Mouse (Mus musculus): Measurements from ENCODE around the gene Ppig.
A peak's percentile ranks its signal among the peaks of the same experiment; 100 is the strongest.

Gene Ppig

GRCm38 (mm10) chr2:69764716-69765115, 42.4 kb downstream of the Ppig start:
- no peak for DNase-seq

DNA sequence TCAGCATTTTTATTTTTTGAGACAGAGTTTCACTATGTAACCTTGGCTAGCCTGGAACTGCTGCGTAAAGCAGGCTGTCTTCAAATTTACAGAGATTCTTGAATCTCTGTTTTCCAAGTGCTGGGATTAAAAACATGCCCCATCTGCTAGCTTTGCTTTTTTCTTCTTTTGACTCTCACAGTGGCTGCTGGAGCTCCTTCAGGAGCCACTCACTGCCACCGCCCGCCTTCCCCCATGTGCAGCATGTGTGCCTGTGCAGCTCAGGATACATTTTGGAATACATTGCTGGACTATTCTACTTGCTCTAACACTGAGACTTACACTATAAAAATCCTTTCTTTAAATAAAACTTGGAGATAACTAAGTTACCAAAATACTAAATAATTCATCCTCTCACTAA, 51.0 kb downstream of the Ppig start:
- DNase-seq = no peak

DNA sequence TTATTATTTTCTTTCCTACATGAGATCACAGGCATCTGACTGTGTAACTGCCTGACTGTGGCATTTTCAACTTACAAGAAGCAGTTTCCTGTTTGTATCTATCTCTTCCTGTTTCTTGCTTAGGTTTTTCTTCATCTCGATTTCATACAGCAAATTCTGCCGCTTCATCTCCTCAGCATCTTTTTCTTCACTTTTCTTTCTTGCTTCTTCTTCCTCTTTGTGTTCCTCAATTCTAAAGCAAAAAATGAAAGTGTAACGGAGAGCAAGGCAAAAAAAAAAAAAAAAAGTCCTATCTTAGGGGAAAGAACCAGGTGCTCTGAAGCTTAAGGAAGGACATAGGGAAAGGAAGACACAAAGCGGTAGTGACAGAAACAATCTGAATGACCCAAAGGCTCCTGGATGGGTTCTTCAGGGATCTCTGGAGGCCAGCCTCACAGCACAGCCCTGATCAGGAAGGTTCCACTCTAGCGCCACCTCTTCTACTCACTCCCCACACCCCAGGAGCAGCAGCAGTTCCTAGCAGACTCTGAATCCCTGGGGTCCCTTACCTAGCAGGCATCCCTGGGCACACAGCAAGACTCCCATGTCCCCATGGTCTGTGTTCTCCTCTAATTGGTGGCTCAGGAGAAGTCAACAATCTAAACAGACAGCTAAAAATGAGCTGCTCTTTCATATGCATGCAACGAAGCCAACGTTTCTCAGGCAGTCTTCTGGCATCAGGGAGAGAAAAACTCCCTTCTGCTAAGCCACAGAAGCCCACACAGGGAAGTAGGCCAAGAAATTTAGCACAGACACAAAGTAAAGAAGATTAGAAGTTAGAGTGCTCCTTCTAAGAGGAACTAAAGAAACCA, 55.9 kb downstream of the Ppig start:
- no peak for DNase-seq

GRCm38 (mm10) chr2:69778836-69779177, 56.5 kb downstream of the Ppig start:
- DNase-seq = peak; percentile 36

GRCm38 (mm10) chr2:69788974-69789373, 66.6 kb downstream of the Ppig start:
- DNase-seq = no peak

GRCm38 (mm10) chr2:69789429-69790069, 67.2 kb downstream of the Ppig start, which contains the start of the genes Ccdc173 and Phospho2:
Gene Ccdc173, minus strand, starts transcription at chr2:69789575.
Gene Phospho2, plus strand, starts transcription at chr2:69789623.
- peak; percentile 97 for DNase-seq

- peak; percentile 92 for DNase-seq
Measured at GRCm38 (mm10) chr2:69790285-69790684, 67.9 kb downstream of the Ppig start.

DNA sequence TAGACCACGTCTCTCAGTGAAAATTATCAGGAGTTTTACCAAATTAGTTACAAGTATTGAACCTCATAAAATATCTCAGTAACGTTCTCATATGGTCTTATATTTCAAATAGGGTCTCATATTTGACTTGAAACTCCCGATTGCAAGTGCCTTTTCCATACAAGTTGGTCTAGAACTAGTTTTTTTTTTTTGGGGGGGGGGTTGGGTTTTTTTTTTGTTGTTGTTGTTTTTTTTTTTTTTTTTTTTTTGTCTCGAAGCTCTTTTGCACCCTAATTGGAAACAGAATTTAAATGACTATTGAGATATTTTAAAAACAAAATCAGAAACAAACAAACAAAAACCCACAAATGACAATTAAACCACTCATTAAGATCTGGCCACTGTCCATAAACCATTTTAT, 68.4 kb downstream of the Ppig start:
- DNase-seq = no peak

DNA sequence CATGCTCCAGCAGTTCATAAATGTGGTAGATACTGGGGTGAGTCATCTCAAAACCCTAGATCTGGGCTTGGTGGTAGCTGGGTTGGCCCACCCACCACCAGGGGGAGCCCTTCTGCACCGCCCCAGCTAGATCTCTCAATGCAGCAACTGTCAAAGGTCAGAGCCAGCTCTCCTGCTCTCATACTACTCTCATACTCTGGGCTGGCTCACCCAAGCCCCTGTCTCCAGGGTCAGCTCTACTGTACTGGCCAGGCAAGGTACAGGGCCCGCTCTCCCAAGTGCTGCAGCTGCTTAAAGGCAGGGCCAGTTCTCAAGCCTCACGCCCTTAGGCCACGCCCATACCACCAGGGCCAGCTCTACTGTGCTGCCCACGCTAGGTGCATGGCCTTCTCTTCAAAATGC, 80.6 kb downstream of the Ppig start:
- DNase-seq = peak; percentile 73
